Mouse (Mus musculus): ENCODE measurements around the gene Pold4. TPM values are rescaled to one million over a fixed set of nuclear protein-coding genes. Genes with fewer than 3 reads are reported as not detected.

Pold4 gene
- polyA plus RNA-seq, 1 experiment from 2014 or later, result 13.1 TPM

DNA sequence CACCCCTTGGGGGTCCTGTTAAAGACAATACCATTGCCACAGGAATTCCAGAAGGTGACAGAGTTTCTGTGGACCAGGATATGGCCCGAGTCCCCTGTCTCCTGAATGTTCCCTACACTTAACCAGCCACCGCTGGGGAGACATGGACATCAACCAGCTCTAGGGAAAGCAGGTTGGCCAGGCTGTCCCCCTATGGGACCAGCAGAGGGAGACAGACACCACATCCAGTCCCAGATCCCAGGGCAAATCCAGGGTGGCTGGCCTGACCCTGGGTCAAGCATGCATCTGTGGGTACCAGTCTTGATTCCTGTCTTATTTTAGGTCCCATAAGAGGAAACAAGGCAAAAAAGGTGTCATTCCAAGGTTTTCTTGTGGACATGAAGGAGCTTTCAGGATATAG, 24.7 kb upstream of the Pold4 start:
- H3K9me3 ChIP-seq (replicated peaks), result no peaks in the 10 kb centered on the region
- WGBS (ENCODE audit: insufficient replicate concordance), result 4% methylated on average over 2 of the region's 2 CpGs
- ATAC-seq (ENCODE audit: insufficient read depth), result peak; percentile 29; the same call in 1 of the 2 replicates
- no peak overlapping the region for H3K27ac ChIP-seq (replicated peaks)
- no peak overlapping the region for H3K9ac ChIP-seq
- no peak overlapping the region for H3K4me2 ChIP-seq
- H3K36me3 ChIP-seq (replicated peaks), result no peaks in the 10 kb centered on the region
- peaks cover 19% of the 10 kb centered on the region for H3K4me1 ChIP-seq (replicated peaks)
- peaks cover 94% of the 10 kb centered on the region for H3K27me3 ChIP-seq
- H3K4me3 ChIP-seq (replicated peaks), result no peak overlapping the region

DNA sequence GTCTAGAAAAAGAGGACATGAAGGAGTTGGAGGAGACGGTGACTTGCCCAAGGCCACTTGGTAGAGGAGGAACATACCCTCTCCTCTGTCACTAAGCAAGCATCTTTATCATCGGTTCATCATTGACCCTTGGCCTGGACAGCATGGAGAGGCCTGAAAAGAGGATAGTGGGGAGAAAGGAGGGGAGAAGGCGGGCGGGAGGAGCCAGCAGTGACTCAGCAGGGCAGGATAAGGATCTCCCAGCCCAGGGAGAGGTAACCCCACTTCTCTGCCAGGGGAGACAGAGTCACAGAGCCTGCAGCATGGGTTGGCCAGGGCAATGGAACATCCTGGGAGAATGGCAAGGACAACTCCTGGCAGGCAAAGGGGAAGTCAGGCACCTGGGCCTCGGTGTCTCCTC, 23.1 kb upstream of the Pold4 start:
- peaks cover 15% of the 10 kb centered on the region for H3K4me1 ChIP-seq (replicated peaks)
- no peak overlapping the region for H3K27ac ChIP-seq (replicated peaks)
- no peaks in the 10 kb centered on the region for H3K36me3 ChIP-seq (replicated peaks)
- WGBS (ENCODE audit: insufficient replicate concordance), result 59% methylated on average over 5 of the region's 5 CpGs
- ATAC-seq (ENCODE audit: insufficient read depth), result no peak
- H3K4me2 ChIP-seq, result no peak overlapping the region
- H3K4me3 ChIP-seq (replicated peaks), result no peak overlapping the region
- H3K9me3 ChIP-seq (replicated peaks), result no peaks in the 10 kb centered on the region
- H3K27me3 ChIP-seq, result peaks cover 97% of the 10 kb centered on the region
- no peak overlapping the region for H3K9ac ChIP-seq

DNA sequence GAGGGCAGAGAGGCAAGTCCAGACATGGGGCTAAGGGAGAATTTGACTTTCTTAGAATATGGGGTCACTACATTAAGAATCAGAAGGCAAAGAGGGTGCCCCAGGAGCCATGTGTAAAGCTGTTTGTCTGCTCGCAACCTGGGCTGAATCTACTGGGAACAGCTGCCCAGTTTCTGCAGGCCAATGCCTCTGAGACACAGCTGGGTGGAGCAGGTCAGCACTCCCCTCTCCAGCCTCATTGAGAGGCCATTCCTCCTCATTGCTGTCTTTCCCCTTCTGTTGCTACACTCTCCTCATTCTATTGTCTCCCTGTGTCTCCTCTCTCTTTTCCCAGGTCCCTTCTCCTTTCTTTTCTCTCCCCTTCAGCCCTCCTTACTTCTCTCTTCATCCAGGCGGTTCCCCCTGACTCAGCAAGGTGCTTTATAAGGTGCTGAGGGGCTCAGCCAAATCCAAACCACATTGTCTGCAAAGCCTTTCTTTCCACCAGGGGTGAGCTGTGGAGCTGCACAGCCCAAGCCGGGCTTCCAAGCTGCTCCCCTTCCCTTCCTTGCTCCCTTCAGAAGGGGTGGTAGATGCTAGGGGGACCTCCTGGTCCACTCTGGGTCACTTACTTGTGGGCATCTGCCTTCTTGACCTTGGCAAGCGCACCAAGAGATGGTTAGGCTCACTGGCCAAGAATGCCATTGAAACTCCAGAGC, 19.7 kb upstream of the Pold4 start:
- Histone ChIP-seq H3K4me3 (replicated peaks) (no peak overlapping the region), H3K4me2 (no peak overlapping the region), H3K9me3 (replicated peaks) (no peaks in the 10 kb centered on the region), H3K4me1 (replicated peaks) (peaks cover 32% of the 10 kb centered on the region), H3K27me3 (peaks cover 98% of the 10 kb centered on the region), H3K27ac (replicated peaks) (no peak overlapping the region), H3K9ac (no peak overlapping the region), H3K36me3 (replicated peaks) (no peaks in the 10 kb centered on the region)
- 42% methylated on average over 4 of the region's 4 CpGs for WGBS (ENCODE audit: insufficient replicate concordance)
- no peak for ATAC-seq (ENCODE audit: insufficient read depth)

DNA sequence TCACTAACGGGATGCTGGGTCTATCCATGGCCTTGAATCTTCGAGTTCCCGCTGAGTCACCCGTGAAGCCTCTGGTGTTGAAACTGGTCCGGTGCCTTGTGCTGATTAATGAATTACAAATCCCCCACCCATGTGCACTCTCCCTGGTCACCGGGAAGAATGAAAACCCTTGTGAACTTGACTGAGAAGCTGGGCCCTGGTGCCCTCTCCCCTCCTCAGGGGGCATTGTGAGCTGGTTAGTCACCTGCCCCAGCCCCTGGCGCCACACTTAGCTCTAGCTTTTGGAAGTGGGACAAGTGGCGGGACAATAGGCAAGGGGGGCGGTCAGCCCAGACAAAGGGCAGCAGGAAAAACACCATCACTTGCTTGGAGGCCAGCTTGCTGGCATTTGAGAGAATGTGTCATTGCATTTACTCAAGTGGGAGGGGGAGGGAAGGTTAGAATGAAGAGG, 18.1 kb upstream of the Pold4 start:
- Histone ChIP-seq H3K9me3 (replicated peaks) (no peaks in the 10 kb centered on the region), H3K4me3 (replicated peaks) (peak overlapping the region; percentile 57; the same call in 1 of the 2 replicates), H3K27ac (replicated peaks) (no peak overlapping the region), H3K9ac (no peak overlapping the region), H3K27me3 (peaks cover 100% of the 10 kb centered on the region), H3K36me3 (replicated peaks) (no peaks in the 10 kb centered on the region), H3K4me2 (peak overlapping the region; percentile 75), H3K4me1 (replicated peaks) (peaks cover 35% of the 10 kb centered on the region)
- no peak for ATAC-seq (ENCODE audit: insufficient read depth)
- 7% methylated on average over 9 of the region's 9 CpGs for WGBS (ENCODE audit: insufficient replicate concordance)

DNA sequence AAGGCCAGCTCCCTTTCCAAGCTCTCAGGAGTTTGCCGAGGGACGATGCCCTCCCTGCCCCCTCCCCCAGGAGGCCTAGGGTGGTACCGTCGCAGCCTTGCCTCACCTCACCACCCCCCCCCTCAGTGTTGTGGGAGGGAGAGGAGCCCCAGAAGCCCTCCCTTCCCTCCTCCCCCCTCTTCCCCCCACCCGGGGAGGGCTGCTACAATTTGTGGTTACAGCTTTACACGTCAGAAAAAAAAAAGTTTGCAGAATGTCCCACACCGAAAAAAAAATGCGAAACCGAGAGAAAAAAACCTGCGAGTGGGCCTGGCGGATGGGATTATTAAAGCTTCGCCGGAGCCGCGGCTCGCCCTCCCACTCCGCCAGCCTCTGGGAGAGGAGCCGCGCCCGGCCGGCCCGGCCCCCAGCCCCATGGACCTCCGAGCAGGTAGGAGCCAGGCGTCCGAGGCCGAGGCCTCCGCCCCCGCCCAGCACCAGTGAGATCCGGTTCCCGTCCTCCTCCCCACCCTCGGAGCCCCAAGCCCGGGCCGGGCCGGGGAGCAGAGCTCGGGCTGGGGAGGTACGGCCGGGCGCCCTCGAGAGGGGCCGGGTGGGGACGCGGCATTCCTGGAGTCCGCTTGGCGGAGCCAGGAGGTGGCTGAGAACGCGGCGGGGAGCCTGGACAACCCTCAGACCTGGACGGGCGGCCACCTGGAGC, 17.5 kb upstream of the Pold4 start, which contains the start of the genes Clcf1 and AC109138.7:
Clcf1 (plus strand) TSS at position 168 of the 700 bp plus-strand sequence.
AC109138.7 (plus strand) TSS at position 287 of the 700 bp plus-strand sequence.
- Histone ChIP-seq H3K27me3 (peaks cover 100% of the 10 kb centered on the region), H3K27ac (replicated peaks) (peak within 1 kb of the TSS; percentile 45)

DNA sequence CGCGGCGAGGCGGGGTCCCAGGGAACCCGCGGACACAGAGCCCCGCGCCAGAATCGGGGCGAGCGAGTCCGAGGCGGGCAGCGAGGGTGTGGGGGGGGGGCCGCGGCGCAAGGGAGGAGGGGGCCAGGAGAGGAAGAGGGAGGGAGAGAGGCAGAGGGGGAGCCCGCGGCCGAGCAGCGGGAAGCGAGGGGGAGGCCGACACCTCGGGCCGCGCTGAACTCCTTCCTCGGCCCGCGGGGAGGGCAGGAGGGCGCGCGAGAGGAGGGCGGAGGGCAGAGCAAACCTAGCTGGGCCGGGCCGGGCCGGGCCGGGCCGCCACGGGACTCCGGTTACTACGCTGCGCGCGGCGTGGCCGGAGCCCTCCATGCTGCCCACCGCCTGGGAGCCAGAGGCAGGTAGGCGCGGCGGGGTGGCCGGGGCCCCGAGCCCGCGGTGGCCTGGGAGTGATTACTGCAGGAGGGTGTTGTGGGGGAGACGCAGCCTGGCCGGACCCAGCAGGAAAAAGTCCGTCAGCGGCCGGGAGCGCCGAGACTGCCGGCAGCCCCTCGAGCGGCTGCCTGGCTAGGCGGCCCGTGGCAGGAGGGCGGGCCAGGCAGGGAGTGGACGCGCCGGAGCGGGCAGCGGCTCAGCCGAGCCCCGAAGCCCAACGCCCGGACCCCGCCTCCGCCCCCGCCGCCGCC, 16.8 kb upstream of the Pold4 start:
- H3K27me3 ChIP-seq, result peaks cover 100% of the 10 kb centered on the region

More for the DNA sequence above, 17.5 kb upstream of the Pold4 start, which contains the start of the genes Clcf1 and AC109138.7:
- no peaks in the 10 kb centered on the region for H3K9me3 ChIP-seq (replicated peaks)
- peak within 1 kb of the TSS; percentile 75 for H3K4me2 ChIP-seq
- peak within 1 kb of the TSS; percentile 49 for H3K9ac ChIP-seq
- WGBS (ENCODE audit: insufficient replicate concordance), result 1% methylated on average over 49 of the region's 49 CpGs
- no peaks in the 10 kb centered on the region for H3K36me3 ChIP-seq (replicated peaks)
- peak; percentile 43; the same call in 1 of the 2 replicates for ATAC-seq (ENCODE audit: insufficient read depth)
- peaks cover 35% of the 10 kb centered on the region for H3K4me1 ChIP-seq (replicated peaks)
- peak within 1 kb of the TSS; percentile 57 for H3K4me3 ChIP-seq (replicated peaks)

DNA sequence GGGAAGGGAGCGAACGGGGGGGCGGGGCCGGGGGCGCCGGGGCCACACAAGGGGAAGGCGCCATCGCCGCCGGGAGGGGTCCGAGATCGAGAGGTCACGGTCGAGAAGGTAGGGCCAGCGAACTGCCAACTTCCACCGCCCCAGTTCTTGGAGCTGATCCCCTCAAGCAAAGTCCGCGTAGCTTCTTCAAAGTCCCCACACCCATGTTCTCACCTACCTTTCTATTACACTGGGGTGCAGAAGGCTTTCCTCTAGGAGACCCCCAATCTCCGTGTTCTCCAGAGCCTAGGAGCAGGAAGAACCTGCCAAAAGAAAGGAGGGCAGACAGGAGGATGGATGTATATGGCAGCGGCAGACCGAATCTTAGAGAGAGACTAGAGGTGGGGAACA, 16.3 kb upstream of the Pold4 start:
- no peaks in the 10 kb centered on the region for H3K36me3 ChIP-seq (replicated peaks)
- H3K9ac ChIP-seq, result peak overlapping the region; percentile 49; the same call in 1 of the 2 replicates
- 1% methylated on average over 20 of the region's 21 CpGs for WGBS (ENCODE audit: insufficient replicate concordance)
- peaks cover 41% of the 10 kb centered on the region for H3K4me1 ChIP-seq (replicated peaks)
- peaks cover 100% of the 10 kb centered on the region for H3K27me3 ChIP-seq
- H3K9me3 ChIP-seq (replicated peaks), result no peaks in the 10 kb centered on the region
- H3K27ac ChIP-seq (replicated peaks), result no peak overlapping the region
- peak overlapping the region; percentile 75 for H3K4me2 ChIP-seq
- peak overlapping the region; percentile 57 for H3K4me3 ChIP-seq (replicated peaks)
- no peak for ATAC-seq (ENCODE audit: insufficient read depth)

More for the DNA sequence above, 16.8 kb upstream of the Pold4 start:
- Histone ChIP-seq H3K4me2 (peak overlapping the region; percentile 75), H3K9ac (peak overlapping the region; percentile 49), H3K4me1 (replicated peaks) (peaks cover 36% of the 10 kb centered on the region), H3K4me3 (replicated peaks) (peak overlapping the region; percentile 57), H3K36me3 (replicated peaks) (no peaks in the 10 kb centered on the region), H3K27ac (replicated peaks) (peak overlapping the region; percentile 45; the same call in 1 of the 2 replicates), H3K9me3 (replicated peaks) (no peaks in the 10 kb centered on the region)
- no peak for ATAC-seq (ENCODE audit: insufficient read depth)
- under 1% methylated on average over 75 of the region's 81 CpGs for WGBS (ENCODE audit: insufficient replicate concordance)

DNA sequence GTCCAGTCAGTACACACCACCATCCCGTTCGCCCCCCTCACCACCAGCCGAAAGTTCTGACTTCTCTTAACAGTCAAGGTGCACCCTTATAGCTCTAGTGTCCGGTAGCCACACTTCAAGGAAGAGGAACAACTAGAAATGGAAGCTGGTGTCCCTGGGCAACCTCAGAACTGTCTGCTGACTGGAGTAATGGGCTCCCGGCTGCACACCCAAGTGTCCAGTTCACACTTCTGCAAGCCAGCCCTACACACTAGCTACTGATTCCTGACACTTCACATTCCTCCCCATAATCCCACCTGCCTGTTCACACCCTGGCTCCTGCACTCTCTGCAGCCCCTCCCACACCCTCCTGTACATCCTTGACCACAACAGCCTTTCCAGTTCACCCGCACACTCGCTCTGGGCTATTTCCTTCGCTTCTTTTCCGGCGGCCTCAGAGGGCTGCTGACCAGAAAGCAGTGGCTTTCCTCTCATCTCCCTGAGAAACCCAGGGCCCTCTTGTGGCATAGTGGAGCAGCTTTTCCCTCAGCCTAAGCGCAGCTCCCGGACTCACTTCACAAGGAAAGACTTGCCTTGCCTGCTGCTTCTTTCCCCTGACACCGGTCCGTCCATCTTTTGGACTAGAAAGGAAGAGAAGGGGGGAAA, 15.5 kb upstream of the Pold4 start:
- Histone ChIP-seq H3K4me3 (replicated peaks) (no peak overlapping the region), H3K4me2 (peak overlapping the region; percentile 1; the same call in 1 of the 2 replicates), H3K9ac (no peak overlapping the region), H3K27me3 (peaks cover 100% of the 10 kb centered on the region), H3K4me1 (replicated peaks) (peaks cover 48% of the 10 kb centered on the region), H3K9me3 (replicated peaks) (no peaks in the 10 kb centered on the region), H3K36me3 (replicated peaks) (no peaks in the 10 kb centered on the region), H3K27ac (replicated peaks) (no peak overlapping the region)
- ATAC-seq (ENCODE audit: insufficient read depth), result no peak
- 16% methylated on average over 14 of the region's 14 CpGs for WGBS (ENCODE audit: insufficient replicate concordance)

DNA sequence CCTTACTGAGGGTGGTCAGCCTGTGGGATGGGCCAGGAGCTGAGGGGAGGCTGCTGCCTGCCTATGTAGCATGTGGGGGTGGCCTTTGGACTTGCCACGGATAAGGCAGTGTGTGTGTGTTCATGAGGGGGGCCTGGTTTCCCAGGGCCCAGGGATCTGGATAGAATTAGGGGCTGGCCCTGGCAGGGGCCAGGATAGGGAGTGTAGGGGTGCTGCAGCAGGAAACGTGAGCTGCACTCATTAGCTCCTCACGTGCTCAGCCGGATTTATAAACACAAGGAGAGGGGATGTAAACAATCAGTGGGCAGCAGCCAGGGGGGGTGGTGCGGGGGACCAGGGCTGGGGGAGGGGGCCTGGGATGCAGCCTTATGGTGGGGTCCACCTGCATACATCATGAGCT, 14.6 kb upstream of the Pold4 start:
- Histone ChIP-seq H3K9ac (no peak overlapping the region), H3K9me3 (replicated peaks) (no peaks in the 10 kb centered on the region), H3K27me3 (peaks cover 99% of the 10 kb centered on the region), H3K4me1 (replicated peaks) (peaks cover 58% of the 10 kb centered on the region), H3K27ac (replicated peaks) (no peak overlapping the region), H3K4me3 (replicated peaks) (no peak overlapping the region), H3K4me2 (no peak overlapping the region), H3K36me3 (replicated peaks) (no peaks in the 10 kb centered on the region)
- WGBS (ENCODE audit: insufficient replicate concordance), result 46% methylated on average over 5 of the region's 5 CpGs
- ATAC-seq (ENCODE audit: insufficient read depth), result no peak

DNA sequence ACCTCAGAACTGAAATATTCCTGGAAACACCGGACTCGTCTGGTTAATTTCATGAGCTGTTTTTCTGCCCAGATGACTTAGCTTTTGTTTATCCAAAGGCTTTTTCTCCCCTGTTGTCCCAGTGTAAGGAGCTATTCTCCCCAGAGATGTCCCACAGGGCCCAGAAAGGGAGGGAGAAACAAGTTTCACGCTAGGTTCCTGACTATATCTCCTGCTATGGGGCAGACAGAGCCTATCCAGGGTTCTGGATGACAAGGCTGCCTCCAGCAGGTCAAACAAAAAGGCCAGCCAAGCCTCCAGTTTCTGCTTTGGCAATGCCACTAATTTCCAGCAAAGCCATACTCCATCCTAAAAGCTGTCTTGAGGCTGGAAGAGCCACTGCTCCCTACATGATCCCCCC, 13.8 kb upstream of the Pold4 start:
- Histone ChIP-seq H3K4me3 (replicated peaks) (no peak overlapping the region), H3K4me2 (no peak overlapping the region), H3K27me3 (peaks cover 99% of the 10 kb centered on the region), H3K4me1 (replicated peaks) (peaks cover 64% of the 10 kb centered on the region), H3K9me3 (replicated peaks) (no peaks in the 10 kb centered on the region), H3K9ac (no peak overlapping the region), H3K27ac (replicated peaks) (no peak overlapping the region), H3K36me3 (replicated peaks) (no peaks in the 10 kb centered on the region)
- no peak for ATAC-seq (ENCODE audit: insufficient read depth)
- WGBS (ENCODE audit: insufficient replicate concordance), result 54% methylated on average over 3 of the region's 3 CpGs

All from liver, embryonic 15.5 days (tissue).